Mouse (Mus musculus) spleen, adult 2 months (tissue): ENCODE measurements around the gene Fam169a.

Source experiments
- CTCF ChIP-seq: fragments of 200-500 bp; IDR thresholded peaks from 2 replicates; pipeline ENCODE4 v1.5.1; 2011; ENCODE audit warnings: mild to moderate bottlenecking, inconsistent platforms; ENCODE audit not compliant: insufficient read depth, insufficient read length, insufficient replicate concordance; ENCODE audit errors: extremely low read depth
- POLR2A ChIP-seq: fragments of 200-500 bp; IDR thresholded peaks from 2 replicates; pipeline ENCODE4 v1.6.1; 2011; ENCODE audit warnings: low read depth, low read length, inconsistent platforms

GRCm38 (mm10) chr13:97057817-97058216 lies 9.3 kb upstream of the Fam169a start:
- TF ChIP-seq CTCF (no peak), POLR2A (no peak)
